Mouse (Mus musculus) liver, embryonic 13.5 days (tissue): Measurements from ENCODE around the gene Ccdc93. TPM values are rescaled to one million over a fixed set of nuclear protein-coding genes. Genes with fewer than 3 reads are reported as not detected.

Source experiments
- ATAC-seq: fragments of 200-750 bp; cut with Nextera tagmentation; 2 replicates; pipeline ENCODE4 v1.8.0; 2017; ENCODE audit warnings: low read depth, mild to moderate bottlenecking, moderate number of reproducible peaks, moderate library complexity
- DNase-seq: peaks from one replicate; pipeline ENCODE4 v3.0.0; 2022
- H3K27ac ChIP-seq: fragments of 300-500 bp; sonication (generic); 2 replicates; pipeline ENCODE4 v1.5.1; 2015; ENCODE audit warnings: moderate library complexity, mild to moderate bottlenecking, inconsistent platforms
- H3K27me3 ChIP-seq: fragments of 300-500 bp; sonication (generic); 2 replicates; pipeline ENCODE4 v1.6.1; 2015; ENCODE audit warnings: mild to moderate bottlenecking, inconsistent platforms
- H3K36me3 ChIP-seq: fragments of 300-500 bp; sonication (generic); 2 replicates; pipeline ENCODE4 v1.6.1; 2015; ENCODE audit warnings: mild to moderate bottlenecking, inconsistent platforms
- H3K4me1 ChIP-seq: fragments of 300-500 bp; sonication (generic); replicated peaks from 2 replicates; pipeline ENCODE4 v1.6.1; 2015; ENCODE audit warnings: inconsistent platforms
- H3K4me2 ChIP-seq: fragments of 300-500 bp; sonication (generic); 2 replicates; pipeline ENCODE4 v1.6.1; 2015; ENCODE audit warnings: inconsistent platforms, mild to moderate bottlenecking, moderate library complexity
- H3K4me3 ChIP-seq: fragments of 300-500 bp; sonication (generic); replicated peaks from 2 replicates; pipeline ENCODE4 v1.5.1; 2015; ENCODE audit warnings: mild to moderate bottlenecking, inconsistent platforms
- H3K9ac ChIP-seq: fragments of 300-500 bp; sonication (generic); 2 replicates; pipeline ENCODE4 v1.6.1; 2015; ENCODE audit warnings: mild to moderate bottlenecking, inconsistent platforms
- H3K9me3 ChIP-seq: fragments of 300-500 bp; sonication (generic); replicated peaks from 2 replicates; pipeline ENCODE4 v1.6.1; 2016; ENCODE audit warnings: inconsistent platforms
- WGBS: fragments of 180-500 bp; shearing (Covaris S2); methylation state at CpG from one replicate; pipeline ENCODE4 v1.1.7; 2015; ENCODE audit not compliant: insufficient replicate concordance; 5-methylcytosine and 5-hydroxymethylcytosine counted together
- polyA plus RNA-seq: library from polyadenylated mRNA; unstranded; fragments of >200 nt; fragmentation: Nextera tagmentation; extraction: Ambion mirVana; gene quantifications from 2 replicates; pipeline ENCODE4 v1.2.1, GENCODE M21; 2015

Gene Ccdc93
- polyA plus RNA-seq, 1 experiment from 2014 or later, result 3.7 TPM

- H3K27me3 ChIP-seq, result peaks cover 33% of the 10 kb centered on the region
- H3K36me3 ChIP-seq, result no peaks in the 10 kb centered on the region
- ATAC-seq (no peak), DNase-seq (no peak)
- H3K4me3 ChIP-seq, result no peak overlapping the region; the same call in 1 of the 2 replicates
- no peaks in the 10 kb centered on the region for H3K9me3 ChIP-seq
- H3K4me1 ChIP-seq, result no peaks in the 10 kb centered on the region
- H3K27ac ChIP-seq, result no peak overlapping the region
- no peak overlapping the region for H3K9ac ChIP-seq
- 15% methylated on average over 55 of the region's 55 CpGs for WGBS
- H3K4me2 ChIP-seq, result peak overlapping the region; percentile 36
These were observed 97.0 kb downstream of the Ccdc93 start for GRCm38 (mm10) chr1:121527600-121528398.

DNA sequence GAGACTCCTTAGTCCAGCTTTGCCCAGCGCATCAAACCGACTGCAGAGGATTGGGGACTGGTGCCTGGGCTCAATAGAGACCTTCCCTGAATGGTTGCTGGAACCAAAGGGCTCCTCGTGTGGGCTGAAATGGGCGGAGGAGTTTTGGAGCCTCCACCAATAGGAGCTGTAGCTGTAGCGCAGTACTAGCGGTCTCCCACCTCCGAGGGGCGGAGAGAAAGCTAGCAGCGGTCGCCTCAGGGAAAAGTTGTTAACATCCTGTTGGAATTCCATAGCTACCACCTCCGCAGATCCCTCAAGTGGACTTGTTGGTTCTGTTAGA, 97.5 kb downstream of the Ccdc93 start, which contains the start of gene Htr5b:
Htr5b (minus strand) TSS at position 67 of the 322 bp plus-strand sequence.
- Histone ChIP-seq H3K4me2 (peak within 1 kb of the TSS; percentile 36), H3K4me3 (no peak within 1 kb of the TSS; the same call in 1 of the 2 replicates), H3K27me3 (peaks cover 33% of the 10 kb centered on the region), H3K27ac (no peak within 1 kb of the TSS), H3K9me3 (no peaks in the 10 kb centered on the region), H3K36me3 (no peaks in the 10 kb centered on the region), H3K4me1 (no peaks in the 10 kb centered on the region), H3K9ac (no peak within 1 kb of the TSS)
- DNase-seq (no peak), ATAC-seq (no peak)
- 6% methylated on average over 11 of the region's 11 CpGs for WGBS

DNA sequence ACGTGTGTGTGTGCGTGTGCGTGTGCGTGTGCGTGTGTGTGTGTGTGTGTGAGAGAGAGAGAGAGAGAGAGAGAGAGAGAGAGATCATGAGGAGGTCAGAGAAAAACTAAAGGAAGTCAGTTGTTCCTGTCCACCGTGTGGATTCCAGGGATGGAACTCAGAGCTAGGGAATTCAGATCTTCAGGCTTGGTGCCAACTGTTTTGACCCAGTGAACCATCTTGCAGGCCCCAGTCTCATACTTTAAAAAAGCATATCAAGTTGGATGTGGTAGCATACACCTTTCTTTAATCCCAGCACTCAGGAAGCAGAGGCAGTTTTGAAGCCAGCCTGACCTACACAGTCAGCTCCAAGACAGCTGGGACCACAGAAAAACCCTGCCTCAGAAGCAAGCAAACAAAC, 98.4 kb downstream of the Ccdc93 start:
- Histone ChIP-seq H3K9me3 (no peaks in the 10 kb centered on the region), H3K4me3 (no peak overlapping the region), H3K36me3 (no peaks in the 10 kb centered on the region), H3K4me2 (no peak overlapping the region), H3K27ac (no peak overlapping the region), H3K27me3 (peaks cover 33% of the 10 kb centered on the region), H3K4me1 (no peaks in the 10 kb centered on the region), H3K9ac (no peak overlapping the region)
- no peak for DNase-seq
- WGBS, result 60% methylated on average over 6 of the region's 6 CpGs
- ATAC-seq, result no peak

DNA sequence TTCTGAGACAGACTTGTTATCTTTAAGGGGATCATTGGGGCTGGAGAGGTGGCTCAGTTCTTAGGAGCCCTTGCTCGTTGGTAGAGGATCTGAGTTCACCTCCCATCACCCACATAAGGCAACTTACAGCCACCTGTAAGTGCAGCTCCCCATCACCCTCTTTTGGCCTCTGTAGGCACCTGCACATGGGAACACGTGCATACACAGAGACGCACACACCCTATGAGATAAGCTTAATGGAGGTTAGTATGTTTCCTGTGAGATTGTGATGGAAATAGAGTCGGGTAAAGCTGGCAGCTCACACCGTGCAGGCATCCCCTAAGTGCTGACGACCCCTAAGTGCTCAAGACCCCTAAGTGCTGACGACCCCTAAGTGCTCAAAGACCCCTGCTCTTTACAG, 100.6 kb downstream of the Ccdc93 start:
- ATAC-seq (no peak), DNase-seq (no peak)
- no peaks in the 10 kb centered on the region for H3K36me3 ChIP-seq
- WGBS, result 27% methylated on average over 7 of the region's 7 CpGs
- no peak overlapping the region for H3K9ac ChIP-seq
- peaks cover 29% of the 10 kb centered on the region for H3K27me3 ChIP-seq
- no peak overlapping the region for H3K4me2 ChIP-seq
- no peaks in the 10 kb centered on the region for H3K9me3 ChIP-seq
- no peak overlapping the region for H3K4me3 ChIP-seq
- H3K27ac ChIP-seq, result no peak overlapping the region
- no peaks in the 10 kb centered on the region for H3K4me1 ChIP-seq

- H3K4me2 ChIP-seq, result no peak overlapping the region
- H3K9me3 ChIP-seq, result no peaks in the 10 kb centered on the region
- H3K27ac ChIP-seq, result no peak overlapping the region
- WGBS, result 36% methylated on average over 8 of the region's 8 CpGs
- no peaks in the 10 kb centered on the region for H3K27me3 ChIP-seq
- no peaks in the 10 kb centered on the region for H3K4me1 ChIP-seq
- DNase-seq (no peak), ATAC-seq (no peak)
- no peak overlapping the region for H3K4me3 ChIP-seq
- H3K9ac ChIP-seq, result no peak overlapping the region
- no peaks in the 10 kb centered on the region for H3K36me3 ChIP-seq
These were observed 109.5 kb downstream of the Ccdc93 start for GRCm38 (mm10) chr1:121540361-121540760.

DNA sequence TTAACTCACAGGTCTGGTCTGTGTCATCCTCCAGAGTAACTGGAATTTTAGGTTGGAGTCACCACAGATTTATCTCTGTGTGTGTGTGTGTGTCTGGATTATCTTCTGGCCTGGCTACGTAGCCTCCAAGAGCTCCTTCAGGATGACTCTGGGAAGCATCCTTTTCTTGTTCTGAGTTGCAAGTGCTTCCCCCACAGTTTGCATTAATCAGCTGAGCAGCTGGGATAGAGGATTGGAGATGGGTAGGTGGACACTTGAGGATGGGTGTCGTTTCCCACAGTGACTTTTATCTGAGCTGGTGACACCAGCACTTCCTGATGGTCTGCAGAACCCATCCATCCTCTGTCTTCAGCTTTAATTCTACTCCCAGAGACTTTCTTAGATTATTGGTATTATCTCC, 116.0 kb downstream of the Ccdc93 start:
- H3K36me3 ChIP-seq, result peaks cover 10% of the 10 kb centered on the region; the same call in 1 of the 2 replicates
- no peak overlapping the region for H3K4me2 ChIP-seq
- 40% methylated on average over 2 of the region's 2 CpGs for WGBS
- peaks cover 10% of the 10 kb centered on the region for H3K4me1 ChIP-seq
- no peak overlapping the region for H3K9ac ChIP-seq
- no peak overlapping the region for H3K4me3 ChIP-seq
- ATAC-seq, result no peak
- no peak for DNase-seq
- no peak overlapping the region for H3K27ac ChIP-seq
- H3K27me3 ChIP-seq, result no peaks in the 10 kb centered on the region
- H3K9me3 ChIP-seq, result no peaks in the 10 kb centered on the region

GRCm38 (mm10) chr1:121548667-121549066, 117.8 kb downstream of the Ccdc93 start:
- Histone ChIP-seq H3K9ac (no peak overlapping the region), H3K27me3 (no peaks in the 10 kb centered on the region), H3K4me1 (peaks cover 10% of the 10 kb centered on the region), H3K9me3 (no peaks in the 10 kb centered on the region), H3K27ac (no peak overlapping the region), H3K4me3 (no peak overlapping the region), H3K4me2 (no peak overlapping the region), H3K36me3 (peaks cover 27% of the 10 kb centered on the region)
- peak; percentile 78 for ATAC-seq
- DNase-seq, result no peak
- WGBS, result 82% methylated on average over 4 of the region's 4 CpGs

DNA sequence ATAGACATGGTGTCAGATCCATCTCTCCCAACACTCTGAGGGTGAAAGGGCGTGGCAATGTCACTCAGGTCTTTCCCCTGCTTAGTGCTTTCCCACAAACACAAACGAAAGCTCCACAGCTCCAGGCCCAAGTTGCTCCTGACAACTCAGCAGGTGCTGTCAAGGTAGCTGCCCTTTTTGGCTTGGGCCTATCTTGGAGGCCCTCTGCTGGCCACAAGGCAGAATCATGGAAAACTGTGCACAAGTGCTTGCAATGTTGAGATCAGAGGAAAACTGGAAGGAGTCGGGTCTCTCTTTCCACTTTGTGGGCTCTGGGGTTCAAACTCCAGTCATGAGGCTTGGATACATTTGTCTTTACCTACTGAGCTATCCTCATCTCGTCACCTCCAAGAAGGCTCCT, 118.6 kb downstream of the Ccdc93 start:
- Histone ChIP-seq H3K9ac (no peak overlapping the region), H3K36me3 (peaks cover 33% of the 10 kb centered on the region), H3K4me3 (no peak overlapping the region), H3K4me2 (no peak overlapping the region), H3K27me3 (no peaks in the 10 kb centered on the region), H3K9me3 (no peaks in the 10 kb centered on the region), H3K27ac (no peak overlapping the region), H3K4me1 (peaks cover 10% of the 10 kb centered on the region)
- ATAC-seq (no peak), DNase-seq (no peak)
- 70% methylated on average over 4 of the region's 4 CpGs for WGBS

- H3K9me3 ChIP-seq, result no peaks in the 10 kb centered on the region
- peaks cover 10% of the 10 kb centered on the region for H3K4me1 ChIP-seq
- no peak overlapping the region for H3K9ac ChIP-seq
- no peaks in the 10 kb centered on the region for H3K27me3 ChIP-seq
- no peak overlapping the region for H3K4me2 ChIP-seq
- no peak overlapping the region for H3K27ac ChIP-seq
- WGBS, result 72% methylated on average over 16 of the region's 16 CpGs
- no peak overlapping the region for H3K4me3 ChIP-seq
- DNase-seq (no peak), ATAC-seq (no peak)
- peaks cover 48% of the 10 kb centered on the region for H3K36me3 ChIP-seq
These were observed 120.1 kb downstream of the Ccdc93 start for GRCm38 (mm10) chr1:121550801-121551456.

DNA sequence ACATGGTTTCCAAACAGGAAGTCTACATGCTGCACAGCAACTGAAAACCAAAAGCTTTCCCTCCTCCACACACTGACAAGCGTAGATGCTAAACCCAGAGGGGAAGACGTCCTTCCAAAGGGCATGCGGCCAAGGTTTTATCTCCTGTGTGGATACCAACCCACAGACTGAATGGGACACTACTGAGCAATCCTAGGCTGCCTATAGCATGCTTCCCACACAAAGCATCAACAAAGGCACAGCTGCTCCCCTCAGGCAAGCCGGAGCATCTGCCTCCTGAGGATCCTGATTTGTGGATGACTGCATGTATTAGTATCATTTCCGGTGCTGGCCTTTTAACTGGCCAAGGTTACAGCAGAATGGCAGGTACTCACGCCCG, 120.6 kb downstream of the Ccdc93 start:
- peaks cover 10% of the 10 kb centered on the region for H3K4me1 ChIP-seq
- H3K9ac ChIP-seq, result no peak overlapping the region
- H3K4me2 ChIP-seq, result no peak overlapping the region
- no peaks in the 10 kb centered on the region for H3K9me3 ChIP-seq
- no peak overlapping the region for H3K27ac ChIP-seq
- peaks cover 53% of the 10 kb centered on the region for H3K36me3 ChIP-seq
- WGBS, result 74% methylated on average over 7 of the region's 7 CpGs
- no peak overlapping the region for H3K4me3 ChIP-seq
- DNase-seq, result no peak
- ATAC-seq, result no peak
- no peaks in the 10 kb centered on the region for H3K27me3 ChIP-seq
